Mouse (Mus musculus): ENCODE results near the gene Ccne1. TPM values are rescaled to one million over a fixed set of nuclear protein-coding genes. Genes with fewer than 3 reads are reported as not detected.

The Ccne1 gene
- 85.1 and 104 TPM in 2 replicates for polyA plus RNA-seq (2015; fragmentation: Nextera tagmentation; extraction: Ambion mirVana)

DNA sequence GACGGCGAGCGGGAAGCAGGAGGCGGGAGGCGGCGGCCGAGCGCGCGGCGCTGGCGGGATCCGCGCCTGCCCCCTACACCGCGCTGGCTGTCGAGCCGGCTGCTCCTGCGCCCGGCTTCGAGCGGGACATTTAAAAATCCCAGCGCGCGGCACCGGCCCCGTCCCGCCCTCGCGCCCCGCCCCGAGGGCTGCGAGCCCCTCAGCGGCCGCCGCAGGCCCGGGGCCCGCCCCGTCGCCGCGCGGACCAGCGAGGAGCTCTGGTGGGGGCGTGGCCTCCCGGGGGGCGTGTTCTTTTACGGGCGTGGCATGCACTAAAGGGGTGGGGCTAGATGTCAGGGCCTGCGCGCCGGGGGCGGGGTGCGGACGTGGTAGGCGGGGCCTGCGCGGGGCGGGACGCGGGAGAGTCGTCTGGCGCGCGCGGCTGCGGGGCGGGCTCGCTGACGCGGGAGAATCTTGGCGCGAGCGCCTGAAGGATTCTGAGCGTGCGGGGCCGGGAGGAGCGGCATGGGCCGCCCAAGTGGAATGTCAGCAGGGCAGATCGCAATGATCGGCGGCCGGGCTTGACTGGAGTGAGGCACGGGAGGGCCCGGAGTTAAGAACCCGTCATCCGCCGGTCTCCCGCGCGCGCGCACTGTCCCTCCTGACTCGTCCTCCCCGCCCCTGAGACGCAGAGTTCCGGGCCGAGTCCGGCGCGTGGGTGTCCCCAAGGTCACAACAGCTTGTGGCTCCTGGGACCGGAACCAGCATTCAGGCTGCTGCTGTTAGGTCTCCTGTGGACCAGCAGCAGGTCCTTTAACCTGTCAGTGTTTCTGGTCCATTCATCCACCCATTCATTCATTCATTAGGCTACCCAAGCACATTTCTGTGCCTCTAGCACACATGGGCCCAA lies at the start of gene Ccne1:
Gene Ccne1 (minus strand): TSS at position 164 of the 889 bp plus-strand sequence.

Other genes with a start within 250 kb of the Ccne1 start
- gene Uri1, start 84.0 kb downstream of the Ccne1 start, polyA plus RNA-seq (2015; fragmentation: Nextera tagmentation; extraction: Ambion mirVana), result 24.8 and 26.5 TPM in 2 replicates
- gene 1600014C10Rik, start 75.7 kb upstream of the Ccne1 start, polyA plus RNA-seq (2015; fragmentation: Nextera tagmentation; extraction: Ambion mirVana), result 13.3 and 19.8 TPM in 2 replicates
- 0.82 and 0.93 TPM in 2 replicates for gene Plekhf1, start 120.5 kb upstream of the Ccne1 start, polyA plus RNA-seq (2015; fragmentation: Nextera tagmentation; extraction: Ambion mirVana)
- 15.5 and 18.6 TPM in 2 replicates for gene Pop4, start 163.9 kb upstream of the Ccne1 start, polyA plus RNA-seq (2015; fragmentation: Nextera tagmentation; extraction: Ambion mirVana)